Mouse (Mus musculus) heart, postnatal 0 days (tissue): ENCODE results near the gene Nipsnap3a. TPM values are rescaled to one million over a fixed set of nuclear protein-coding genes. Genes with fewer than 3 reads are reported as not detected.

Experiments used
- ATAC-seq: fragments of 200-750 bp; cut with Nextera tagmentation; 2 replicates; pipeline ENCODE4 v1.8.0; 2017; ENCODE audit warnings: low read depth, moderate number of reproducible peaks, moderate library complexity; ENCODE audit not compliant: insufficient read depth
- DNase-seq: peaks from one replicate; pipeline ENCODE4 v3.0.0-alpha.2; 2016; ENCODE audit warnings: low spot score
- H3K27ac ChIP-seq: fragments of 300-500 bp; sonication (generic); 2 replicates; pipeline ENCODE4 v1.5.1; 2014; ENCODE audit warnings: low read depth, mild to moderate bottlenecking
- H3K27me3 ChIP-seq: fragments of 300-500 bp; sonication (generic); 2 replicates; pipeline ENCODE4 v1.6.1; 2014; ENCODE audit warnings: low read length, mixed read lengths; ENCODE audit not compliant: control insufficient read depth, insufficient read depth
- H3K36me3 ChIP-seq: fragments of 300-500 bp; sonication (generic); replicated peaks from 2 replicates; pipeline ENCODE4 v1.6.1; 2014; ENCODE audit warnings: low read length, mixed read lengths; ENCODE audit not compliant: control insufficient read depth, insufficient read depth
- H3K4me1 ChIP-seq: fragments of 300-500 bp; sonication (generic); 2 replicates; pipeline ENCODE4 v1.6.1; 2014; ENCODE audit warnings: antibody characterized with exemption; ENCODE audit not compliant: control insufficient read depth, insufficient read depth
- H3K4me2 ChIP-seq: fragments of 300-500 bp; sonication (generic); 2 replicates; pipeline ENCODE4 v1.6.1; 2014; ENCODE audit warnings: low read depth, mild to moderate bottlenecking, low read length, moderate library complexity
- H3K4me3 ChIP-seq: fragments of 300-500 bp; sonication (generic); 2 replicates; pipeline ENCODE4 v1.5.1; 2014; ENCODE audit warnings: low read depth, low read length
- H3K9ac ChIP-seq: fragments of 300-500 bp; sonication (generic); replicated peaks from 2 replicates; pipeline ENCODE4 v1.6.1; 2014; ENCODE audit warnings: low read depth, low read length, mixed read lengths
- H3K9me3 ChIP-seq: fragments of 300-500 bp; sonication (generic); replicated peaks from 2 replicates; pipeline ENCODE4 v1.6.1; 2016; ENCODE audit warnings: low read length; ENCODE audit not compliant: control insufficient read depth
- CTCF ChIP-seq: IDR thresholded peaks from 2 replicates; pipeline ENCODE4 v1.5.1; 2016; ENCODE audit warnings: antibody characterized with exemption, control low read depth, low read depth
- EP300 ChIP-seq: IDR thresholded peaks from 2 replicates; pipeline ENCODE4 v1.6.1; 2016; ENCODE audit warnings: antibody characterized with exemption, low read depth
- WGBS: fragments of 180-500 bp; shearing (Covaris S2); extraction: QIAGEN DNeasy Blood & Tissue Kit; methylation state at CpG from one replicate; pipeline ENCODE4 v1.1.7; 2014; 5-methylcytosine and 5-hydroxymethylcytosine counted together
- polyA plus RNA-seq: library from polyadenylated mRNA; unstranded; fragments of >200 nt; fragmentation: Nextera tagmentation; extraction: Ambion mirVana; gene quantifications from 2 replicates; pipeline ENCODE4 v1.2.1, GENCODE M21; 2015
- total RNA-seq: library from RNA; depleted of rRNA; stranded (reverse); fragments of >200 nt; gene quantifications from 2 replicates; pipeline ENCODE4 v1.2.3, GENCODE M21; 2014; ENCODE audit warnings: low replicate concordance; rRNA removed

Nipsnap3a gene
- total RNA-seq (not detected in 2 replicates), polyA plus RNA-seq (not detected in 2 replicates)

- no peak for TF ChIP-seq CTCF
- TF ChIP-seq EP300 = no peak
- no peak within 1 kb of the TSS for H3K4me3 ChIP-seq
- no peak for ATAC-seq
- no peaks in the 10 kb centered on the region for H3K36me3 ChIP-seq
- peak within 1 kb of the TSS; percentile 31; the same call in 1 of the 2 replicates for H3K4me2 ChIP-seq
- H3K9ac ChIP-seq = no peak within 1 kb of the TSS
- no peaks in the 10 kb centered on the region for H3K4me1 ChIP-seq
- no peak within 1 kb of the TSS for H3K27ac ChIP-seq
- 23% methylated on average over 12 of the region's 12 CpGs for WGBS
- no peaks in the 10 kb centered on the region for H3K27me3 ChIP-seq
- H3K9me3 ChIP-seq = no peaks in the 10 kb centered on the region
- DNase-seq = no peak
Measured at GRCm38 (mm10) chr4:52989248-52989647, at the start of gene Nipsnap3a. Gene Nipsnap3a, plus strand, starts transcription at chr4:52989272.

DNA sequence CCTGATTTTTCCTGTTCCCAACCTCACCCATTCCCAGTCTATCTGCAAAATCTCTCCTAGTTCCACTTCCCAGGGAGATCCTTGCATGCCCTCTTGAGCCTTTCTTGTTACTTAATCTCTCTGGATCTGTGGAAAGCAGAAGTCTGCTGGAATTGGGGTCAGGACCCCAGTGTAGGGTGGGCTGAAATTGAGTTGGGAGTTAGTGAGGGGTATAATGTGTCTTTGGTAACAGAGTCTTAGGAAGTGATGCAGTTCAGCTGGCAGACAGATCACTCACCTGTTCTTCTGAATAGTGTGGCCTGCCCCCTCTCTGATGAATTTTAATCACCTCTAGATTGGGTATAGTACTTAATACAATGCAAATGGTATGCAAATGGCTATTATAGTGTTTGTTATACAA lies 42.4 kb upstream of the Nipsnap3a start:
- no peak for ATAC-seq
- Histone ChIP-seq H3K9me3 (no peaks in the 10 kb centered on the region), H3K27me3 (no peaks in the 10 kb centered on the region), H3K4me3 (no peak overlapping the region), H3K4me2 (no peak overlapping the region), H3K36me3 (no peaks in the 10 kb centered on the region), H3K27ac (no peak overlapping the region), H3K4me1 (no peaks in the 10 kb centered on the region), H3K9ac (no peak overlapping the region)
- TF ChIP-seq CTCF = no peak
- no peak for TF ChIP-seq EP300
- DNase-seq = no peak

DNA sequence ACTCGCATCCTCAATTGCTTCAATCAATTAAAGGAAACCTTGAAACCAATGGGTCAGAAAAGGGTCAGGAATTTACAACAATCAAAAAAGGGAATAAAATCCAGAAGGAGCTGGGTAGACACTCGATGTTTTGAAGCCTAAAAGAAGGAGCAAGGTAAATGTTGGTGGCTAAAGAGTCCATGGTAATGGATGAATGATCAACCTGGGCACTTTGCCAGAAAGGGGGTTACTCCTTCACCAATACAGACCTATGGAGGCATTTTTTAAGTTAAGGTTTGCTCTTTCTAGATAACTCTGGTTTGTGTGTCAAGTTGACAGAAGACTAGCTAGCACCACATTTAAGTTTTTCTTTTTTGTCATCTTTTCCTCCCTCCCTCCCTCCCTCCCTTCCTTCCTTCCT lies 40.1 kb upstream of the Nipsnap3a start:
- Histone ChIP-seq H3K4me3 (no peak overlapping the region), H3K27me3 (no peaks in the 10 kb centered on the region), H3K9ac (no peak overlapping the region), H3K4me2 (no peak overlapping the region), H3K36me3 (no peaks in the 10 kb centered on the region), H3K27ac (no peak overlapping the region), H3K4me1 (no peaks in the 10 kb centered on the region), H3K9me3 (no peaks in the 10 kb centered on the region)
- 74% methylated on average over 2 of the region's 2 CpGs for whole genome bisulfite sequencing
- TF ChIP-seq EP300 (no peak), CTCF (no peak)
- no peak for DNase-seq
- ATAC-seq = no peak

- DNase-seq = peak; percentile 24
- Histone ChIP-seq H3K4me1 (no peaks in the 10 kb centered on the region), H3K4me3 (no peak overlapping the region), H3K9ac (no peak overlapping the region), H3K36me3 (no peaks in the 10 kb centered on the region), H3K4me2 (no peak overlapping the region), H3K9me3 (no peaks in the 10 kb centered on the region), H3K27ac (no peak overlapping the region), H3K27me3 (no peaks in the 10 kb centered on the region)
- WGBS = 34% methylated on average over 4 of the region's 4 CpGs
- no peak for ATAC-seq
- no peak for TF ChIP-seq EP300
- TF ChIP-seq CTCF = peak; percentile 49
Measured at GRCm38 (mm10) chr4:52958693-52959092, 30.4 kb upstream of the Nipsnap3a start.

DNA sequence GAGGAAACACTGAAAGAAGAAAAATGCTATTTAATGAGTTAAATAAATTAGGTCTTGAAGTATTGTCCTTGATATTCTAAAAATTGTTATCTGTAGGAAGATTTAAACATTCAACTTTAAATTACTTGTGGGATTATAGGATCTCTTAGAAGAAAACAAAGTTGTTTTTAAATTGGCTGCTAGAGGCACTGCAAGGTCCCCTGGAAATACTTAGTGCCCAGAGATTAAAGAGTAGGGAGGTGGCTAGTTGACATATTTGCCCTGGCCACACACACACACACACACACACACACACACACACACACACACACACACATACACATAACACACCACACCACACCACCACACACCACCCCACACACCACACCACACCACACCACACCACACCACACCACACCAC lies 24.8 kb upstream of the Nipsnap3a start, which contains the start of gene Olfr270:
Gene Olfr270, plus strand, starts transcription at position 301 of the 400 bp plus-strand sequence.
- no peak for ATAC-seq
- H3K9me3 ChIP-seq = no peaks in the 10 kb centered on the region
- DNase-seq = no peak

GRCm38 (mm10) chr4:52985216-52985615 lies 3.9 kb upstream of the Nipsnap3a start:
- no peaks in the 10 kb centered on the region for H3K4me1 ChIP-seq
- no peak overlapping the region for H3K27ac ChIP-seq
- no peaks in the 10 kb centered on the region for H3K36me3 ChIP-seq
- no peaks in the 10 kb centered on the region for H3K9me3 ChIP-seq
- DNase-seq = no peak
- TF ChIP-seq EP300 = no peak
- peak; percentile 53 for TF ChIP-seq CTCF
- whole genome bisulfite sequencing = 62% methylated on average over 2 of the region's 2 CpGs
- H3K27me3 ChIP-seq = no peaks in the 10 kb centered on the region
- no peak overlapping the region for H3K4me2 ChIP-seq
- ATAC-seq = no peak
- H3K4me3 ChIP-seq = no peak overlapping the region
- no peak overlapping the region for H3K9ac ChIP-seq

More for the DNA sequence above, 24.8 kb upstream of the Nipsnap3a start, which contains the start of gene Olfr270:
- Histone ChIP-seq H3K27ac (no peak within 1 kb of the TSS), H3K27me3 (no peaks in the 10 kb centered on the region), H3K36me3 (no peaks in the 10 kb centered on the region), H3K4me1 (no peaks in the 10 kb centered on the region), H3K4me3 (no peak within 1 kb of the TSS), H3K4me2 (no peak within 1 kb of the TSS), H3K9ac (no peak within 1 kb of the TSS)
- TF ChIP-seq CTCF = no peak
- TF ChIP-seq EP300 = no peak
